Mouse (Mus musculus) E14TG2a.4 (cell line): Measurements from ENCODE around the gene Gm20388.

ENCODE experiments used
- CTCF ChIP-seq: conservative IDR thresholded peaks from 2 replicates; pipeline ENCODE4 v1.5.1; 2014; ENCODE audit warnings: low read length
- NANOG ChIP-seq: IDR thresholded peaks from 2 replicates; pipeline ENCODE4 v1.6.1; 2014; ENCODE audit warnings: borderline replicate concordance, low read length, mixed read lengths

GRCm38 (mm10) chr8:122905346-122905745, 2994.7 kb downstream of the Gm20388 start:
- TF ChIP-seq CTCF (no peak), NANOG (no peak)
